Mouse (Mus musculus) 3T3-L1 (cell line): ENCODE data around the gene Pik3r2.
A peak's percentile ranks its signal among the peaks of the same experiment; 100 is the strongest.

ENCODE experiments used
- DNase-seq: peaks from one replicate; pipeline ENCODE4 v3.0.0-alpha.2; 2015; ENCODE audit warnings: low read depth, low spot score

Pik3r2 gene

DNA sequence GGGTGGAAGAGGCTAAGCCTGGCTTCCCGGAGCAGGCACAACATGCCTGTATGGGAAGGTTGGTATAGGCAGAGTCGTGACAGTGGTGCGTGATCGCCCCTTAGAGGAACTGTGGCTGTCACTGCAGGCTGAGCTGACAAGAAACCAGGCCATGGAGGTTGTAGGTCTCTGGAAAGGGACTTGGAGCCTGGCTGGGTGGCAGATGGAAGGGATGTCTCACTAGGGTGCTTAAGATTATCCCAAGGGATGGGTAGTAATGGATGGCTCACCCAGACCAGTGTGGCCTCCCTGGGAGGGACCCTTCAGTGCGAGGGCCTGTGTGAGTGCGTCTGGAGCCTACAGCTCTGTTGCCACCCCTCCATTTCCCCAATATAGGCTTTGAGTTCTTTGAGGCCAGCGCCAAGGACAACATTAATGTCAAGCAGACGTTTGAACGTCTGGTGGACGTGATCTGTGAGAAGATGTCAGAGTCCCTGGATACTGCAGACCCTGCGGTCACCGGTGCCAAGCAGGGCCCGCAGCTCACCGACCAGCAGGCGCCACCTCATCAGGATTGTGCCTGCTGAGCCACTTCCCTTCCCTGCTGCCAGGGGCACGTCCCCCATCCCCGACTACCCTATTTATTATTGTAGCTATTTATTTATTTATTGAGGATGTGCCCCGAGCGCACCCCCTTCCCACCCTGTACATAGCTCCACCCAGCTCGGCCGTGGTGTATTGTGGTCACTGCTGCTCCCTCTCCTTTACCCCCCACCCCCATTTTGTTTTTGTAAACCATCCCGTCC, 18.8 kb downstream of the Pik3r2 start:
- DNase-seq = peak; percentile 71

DNA sequence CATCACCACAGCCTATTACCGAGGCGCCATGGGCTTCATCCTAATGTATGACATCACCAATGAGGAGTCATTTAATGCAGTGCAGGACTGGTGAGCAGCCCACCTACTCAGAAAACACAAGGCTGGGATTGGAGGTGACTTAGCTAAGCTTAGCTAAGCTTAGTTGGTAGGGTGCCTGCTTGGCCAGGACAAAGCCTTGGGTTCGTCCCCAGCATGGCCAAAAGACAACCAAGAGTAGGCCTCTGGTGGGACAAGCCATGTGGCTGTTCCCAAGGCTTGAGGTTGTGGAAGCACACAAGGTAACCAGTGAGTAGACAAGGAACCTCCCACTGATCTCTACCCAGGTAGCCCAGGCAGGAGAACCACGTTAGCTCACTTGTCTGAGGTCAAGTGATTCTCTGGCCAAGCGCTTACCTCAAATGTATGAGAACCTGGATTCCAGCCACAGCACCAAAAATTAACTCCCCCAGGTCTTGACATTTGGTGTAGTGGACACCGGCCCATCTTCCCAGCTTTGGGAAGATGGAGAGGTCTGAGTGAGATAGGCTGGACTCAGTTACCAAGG, 20.0 kb downstream of the Pik3r2 start:
- DNase-seq = no peak

DNA sequence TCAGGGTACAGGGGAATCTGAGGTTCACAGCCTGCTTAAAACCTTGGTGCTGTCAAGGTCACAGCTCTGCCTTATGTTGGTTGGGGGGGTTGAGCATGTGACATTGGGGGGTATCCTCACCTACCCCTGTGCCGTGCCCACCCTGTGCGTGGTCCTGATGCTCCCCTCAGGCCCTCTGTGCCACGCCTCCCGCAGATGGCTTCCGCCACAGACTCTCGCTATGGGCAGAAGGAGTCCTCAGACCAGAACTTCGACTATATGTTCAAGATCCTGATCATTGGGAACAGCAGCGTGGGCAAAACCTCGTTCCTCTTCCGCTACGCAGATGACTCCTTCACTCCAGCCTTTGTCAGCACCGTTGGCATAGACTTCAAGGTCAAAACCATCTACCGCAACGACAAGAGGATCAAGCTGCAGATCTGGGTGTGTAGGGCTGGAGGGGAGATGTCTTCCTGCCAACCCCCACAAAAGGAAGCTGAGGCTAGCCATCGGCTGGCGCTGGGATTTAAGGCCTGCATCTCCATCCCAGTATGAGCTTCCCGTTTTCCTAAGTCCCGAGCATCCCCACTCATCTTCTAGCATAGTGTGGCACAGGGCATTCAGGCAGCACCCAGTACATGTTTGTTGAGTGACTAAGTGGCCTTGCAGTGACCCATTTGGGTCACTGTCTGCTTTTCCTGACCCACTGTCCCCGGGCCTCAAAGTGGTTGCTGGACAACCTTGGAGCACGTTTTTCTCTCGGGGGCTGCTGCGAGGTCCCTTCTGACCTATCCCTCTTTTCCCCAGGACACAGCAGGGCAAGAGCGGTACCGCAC, 20.6 kb downstream of the Pik3r2 start:
- DNase-seq = no peak

DNA sequence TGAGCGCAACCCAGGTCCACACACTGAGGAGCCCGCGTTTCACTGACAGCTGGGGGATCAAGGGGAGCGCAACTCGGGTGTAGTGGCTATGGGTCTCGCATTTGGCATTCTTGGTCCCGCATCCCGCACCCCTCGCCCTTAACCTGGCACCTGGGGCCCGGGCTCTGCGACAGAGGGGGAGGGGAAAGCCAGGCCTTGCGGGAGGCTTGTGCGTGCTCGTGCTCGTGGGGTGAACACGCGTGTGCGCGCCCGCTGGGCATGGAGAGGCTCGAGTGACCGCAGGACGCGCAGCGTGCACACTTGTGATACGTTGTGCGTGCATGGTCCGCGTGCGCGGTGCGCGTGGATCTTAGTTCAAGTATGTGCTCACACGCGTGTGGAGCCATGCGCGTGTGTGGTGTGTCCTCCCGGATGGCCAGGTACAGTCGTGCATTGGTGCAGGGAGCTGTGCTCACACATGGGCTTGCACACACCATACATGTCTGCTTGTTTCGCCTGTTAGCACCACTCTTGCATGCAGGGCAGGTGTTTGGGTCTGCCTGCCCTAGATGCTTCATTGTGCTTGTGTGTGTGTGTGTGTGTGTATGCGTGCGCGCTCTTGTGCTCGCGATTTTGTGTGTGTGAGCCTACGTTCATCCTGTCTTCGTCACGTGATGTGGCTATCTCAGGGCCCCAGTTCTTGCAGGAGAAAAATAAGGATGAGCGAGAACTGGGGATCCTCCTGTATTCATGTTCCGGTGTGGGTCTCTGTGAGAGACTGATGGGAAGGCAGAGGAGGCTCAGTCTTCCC, 21.4 kb downstream of the Pik3r2 start:
- DNase-seq = peak; percentile 55

DNA sequence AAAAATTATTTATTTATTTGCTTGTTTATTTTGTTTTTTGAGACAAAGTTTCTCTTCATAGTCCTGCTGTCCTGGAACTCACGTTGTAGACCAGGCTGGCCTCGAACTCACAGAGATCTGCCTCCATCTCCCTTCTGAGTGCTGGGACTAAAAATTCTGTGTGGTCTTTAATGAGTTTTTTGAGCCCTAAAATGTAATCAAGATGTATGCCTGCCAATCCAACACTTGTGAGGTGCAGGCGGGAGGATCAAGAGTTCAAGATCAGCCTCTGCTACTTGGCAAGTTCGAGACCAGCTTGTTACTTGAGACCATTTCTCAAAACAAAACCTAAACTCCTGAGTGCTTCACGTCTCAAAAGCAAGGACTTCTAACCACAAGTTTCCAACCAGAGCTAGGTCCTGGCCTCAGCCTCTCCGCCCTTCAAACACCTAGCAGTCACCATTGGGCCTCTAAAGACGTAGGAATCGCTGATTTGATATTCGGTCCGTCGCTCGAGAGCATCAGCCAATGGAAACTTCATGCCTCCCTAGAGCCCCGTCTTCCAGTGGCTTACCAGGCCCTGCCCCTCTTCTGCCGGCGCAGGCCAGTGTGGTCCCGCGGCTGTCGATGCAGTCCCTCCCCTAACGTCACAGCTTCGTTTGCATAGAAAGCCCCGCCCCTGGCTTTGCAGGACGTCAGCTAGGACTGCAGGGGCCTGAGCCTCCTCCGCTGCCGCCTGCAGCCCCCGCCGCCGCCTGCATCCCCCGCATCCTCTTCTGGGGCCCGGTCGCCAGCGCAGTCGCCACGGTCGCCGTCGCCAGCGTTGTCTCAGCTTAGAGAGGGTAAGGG, 22.3 kb downstream of the Pik3r2 start, which contains the start of gene Rab3a:
Gene Rab3a, plus strand, starts transcription at position 637 of the 828 bp plus-strand sequence.
- DNase-seq = peak; percentile 100

DNA sequence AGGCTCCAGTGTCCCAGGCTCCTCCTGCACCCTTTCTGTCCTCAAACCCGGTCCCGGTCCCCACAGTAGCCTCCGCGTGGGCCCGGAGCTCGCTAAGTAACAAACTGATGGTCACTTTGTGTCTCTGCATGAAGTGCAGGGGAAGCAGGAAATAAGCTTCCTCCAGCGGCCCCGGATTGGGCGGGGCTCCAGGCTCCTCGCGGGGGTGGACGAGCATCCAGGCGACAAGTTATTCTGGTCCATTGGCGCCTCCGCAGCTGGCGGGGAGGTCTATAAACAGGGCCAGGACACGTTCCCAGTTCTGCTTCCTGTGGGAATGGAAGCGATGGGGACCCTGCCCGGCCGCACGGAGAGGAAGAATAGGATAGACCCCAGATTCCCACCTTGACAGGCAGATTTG, 23.4 kb downstream of the Pik3r2 start:
- no peak for DNase-seq

DNA sequence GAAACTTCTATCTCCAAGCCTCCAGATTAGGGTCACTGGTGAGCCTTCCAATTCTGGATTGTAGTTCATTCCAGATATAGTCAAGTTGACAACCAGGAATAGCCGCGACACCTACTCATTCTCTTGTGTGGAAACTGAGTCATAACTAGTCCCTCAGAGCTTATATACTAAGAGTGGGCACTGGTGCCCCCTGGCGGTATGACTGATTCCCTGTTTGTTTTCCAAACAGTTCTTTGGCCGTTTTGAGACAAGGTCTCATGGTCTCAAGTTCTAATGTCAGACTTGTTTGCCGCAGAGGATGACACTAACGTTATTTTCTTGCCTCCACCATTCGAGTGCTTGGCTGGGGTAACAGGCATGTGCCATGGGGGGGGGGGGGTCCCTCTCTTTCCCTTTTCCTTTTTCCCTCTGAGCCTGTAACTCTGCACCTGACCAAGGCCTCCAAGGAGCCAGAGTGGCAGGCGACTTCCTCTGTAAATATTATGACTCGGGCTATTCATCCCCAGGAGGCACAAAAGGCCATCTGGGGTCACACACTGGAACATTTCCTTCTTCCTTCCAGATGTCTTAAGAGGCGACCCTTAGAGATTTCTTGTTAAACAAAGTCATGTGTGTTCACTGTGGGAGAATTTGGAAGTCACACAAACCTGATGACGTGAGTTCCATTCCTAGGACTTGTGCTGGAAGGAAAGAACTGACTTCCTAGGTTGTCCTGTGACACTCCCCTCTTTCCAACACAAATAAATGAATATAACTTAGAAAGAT, 24.3 kb downstream of the Pik3r2 start:
- DNase-seq = peak; percentile 88

DNA sequence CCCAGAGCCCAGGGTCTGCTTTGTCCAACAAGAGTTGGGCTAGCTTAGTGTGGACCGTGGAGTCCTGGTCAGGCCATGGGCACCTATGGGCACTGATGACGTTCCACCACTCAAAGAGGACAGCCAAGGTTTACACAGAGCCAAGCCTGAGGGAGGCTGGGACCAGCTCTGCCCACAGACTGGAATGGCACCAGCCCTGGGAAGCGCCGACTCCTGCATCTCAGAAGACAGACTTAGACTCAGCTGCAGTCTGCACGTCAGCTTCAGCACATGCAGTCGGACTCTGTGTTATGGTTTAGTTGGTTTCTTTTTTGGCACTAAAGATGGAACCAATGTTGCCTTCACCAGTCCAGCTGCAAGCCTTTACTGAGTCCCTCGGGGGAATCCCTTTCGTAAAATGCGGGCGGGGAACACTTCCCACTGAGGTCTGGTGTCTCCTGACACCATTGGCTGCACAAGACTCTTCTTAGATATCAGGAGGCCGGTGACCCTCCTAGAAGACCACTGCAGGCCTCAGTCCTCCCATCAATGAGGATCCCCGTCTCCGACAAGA, 26.3 kb downstream of the Pik3r2 start:
- DNase-seq = no peak

DNA sequence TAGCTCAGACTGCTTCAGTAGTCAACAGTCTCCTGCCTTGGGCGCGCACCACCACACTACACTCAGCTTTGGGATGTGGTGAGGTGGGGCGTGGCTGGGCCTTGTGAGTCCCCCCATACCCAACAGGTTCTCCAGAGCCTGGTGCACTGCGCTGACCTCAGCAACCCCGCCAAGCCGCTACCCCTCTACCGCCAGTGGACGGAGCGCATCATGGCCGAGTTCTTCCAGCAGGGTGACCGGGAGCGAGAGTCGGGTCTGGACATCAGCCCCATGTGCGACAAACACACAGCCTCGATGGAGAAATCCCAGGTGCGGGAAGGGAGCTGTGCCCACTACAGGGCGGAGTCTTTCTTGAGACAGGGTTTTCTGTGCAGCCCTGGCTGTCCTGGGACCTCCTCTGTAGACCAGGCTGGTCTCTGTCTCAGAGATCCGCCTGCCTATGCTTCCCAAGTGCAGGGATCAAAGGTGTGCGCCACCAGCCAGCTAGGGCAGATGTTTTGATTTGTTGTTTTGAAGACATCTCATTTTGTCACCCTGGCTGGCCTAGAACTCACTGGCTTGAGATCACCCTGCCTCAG, 27.3 kb downstream of the Pik3r2 start:
- no peak for DNase-seq

DNA sequence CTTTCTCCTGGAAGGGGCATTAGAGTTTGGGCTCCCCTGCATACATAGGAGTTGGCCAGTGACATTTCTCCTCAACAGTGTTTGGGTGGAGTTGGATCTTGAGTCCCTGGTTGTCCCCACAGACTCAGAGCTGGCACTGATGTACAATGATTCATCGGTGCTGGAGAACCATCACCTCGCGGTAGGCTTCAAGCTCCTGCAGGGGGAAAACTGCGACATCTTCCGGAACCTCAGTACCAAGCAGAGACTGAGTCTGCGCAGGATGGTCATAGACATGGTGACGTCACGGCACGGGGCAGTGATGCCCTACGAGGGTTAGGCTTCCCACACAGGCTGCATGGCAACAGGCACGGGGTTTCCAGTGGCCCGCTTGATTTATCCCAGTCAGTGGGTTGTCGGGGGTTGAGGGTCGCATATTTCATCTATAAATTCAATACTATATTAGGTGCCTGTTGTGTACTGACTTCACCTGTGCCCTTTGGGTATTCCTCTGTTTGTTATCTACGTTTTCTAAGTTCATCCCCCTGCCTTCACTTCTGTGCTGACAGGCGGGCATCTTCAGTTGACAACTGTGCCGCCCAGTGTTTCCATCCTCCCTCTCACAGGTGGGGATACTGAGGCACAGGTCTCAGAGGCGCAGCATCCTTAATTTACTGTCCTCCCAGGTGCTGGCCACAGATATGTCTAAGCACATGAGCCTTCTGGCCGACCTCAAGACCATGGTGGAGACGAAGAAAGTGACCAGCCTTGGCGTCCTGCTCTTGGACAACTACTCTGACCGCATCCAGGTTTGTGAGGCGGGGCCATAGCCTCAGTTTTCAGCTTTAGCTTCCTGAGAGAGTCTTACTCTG, 28.0 kb downstream of the Pik3r2 start:
- no peak for DNase-seq

DNA sequence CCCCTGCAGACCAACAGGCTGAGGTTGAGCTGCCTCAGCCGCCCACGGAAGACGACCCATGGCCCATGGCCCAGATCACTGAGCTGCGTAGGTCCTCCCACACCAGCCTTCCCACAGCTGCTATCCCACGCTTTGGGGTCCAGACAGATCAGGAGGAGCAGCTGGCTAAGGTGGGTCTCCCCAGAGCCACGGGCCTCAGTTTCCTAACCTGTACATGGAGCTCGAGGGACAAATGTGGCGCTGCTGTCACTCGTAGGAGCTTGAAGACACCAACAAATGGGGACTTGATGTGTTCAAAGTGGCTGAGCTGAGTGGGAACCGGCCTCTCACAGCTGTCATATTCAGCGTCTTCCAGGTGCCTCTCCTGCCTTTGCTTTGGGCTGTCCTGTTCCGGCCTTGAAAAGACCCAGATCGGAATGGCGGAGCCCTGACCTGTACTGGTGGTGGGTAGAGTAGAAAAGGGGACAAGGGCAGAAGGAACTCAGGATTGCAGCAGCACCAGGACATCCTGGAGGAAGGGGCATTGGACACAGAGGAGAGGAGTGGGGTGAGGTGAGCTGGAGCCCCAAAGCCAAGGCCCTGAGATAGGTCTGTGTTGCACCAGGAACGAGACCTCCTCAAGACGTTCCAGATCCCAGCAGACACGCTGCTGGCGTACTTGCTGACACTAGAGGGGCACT, 29.2 kb downstream of the Pik3r2 start:
- no peak for DNase-seq

DNA sequence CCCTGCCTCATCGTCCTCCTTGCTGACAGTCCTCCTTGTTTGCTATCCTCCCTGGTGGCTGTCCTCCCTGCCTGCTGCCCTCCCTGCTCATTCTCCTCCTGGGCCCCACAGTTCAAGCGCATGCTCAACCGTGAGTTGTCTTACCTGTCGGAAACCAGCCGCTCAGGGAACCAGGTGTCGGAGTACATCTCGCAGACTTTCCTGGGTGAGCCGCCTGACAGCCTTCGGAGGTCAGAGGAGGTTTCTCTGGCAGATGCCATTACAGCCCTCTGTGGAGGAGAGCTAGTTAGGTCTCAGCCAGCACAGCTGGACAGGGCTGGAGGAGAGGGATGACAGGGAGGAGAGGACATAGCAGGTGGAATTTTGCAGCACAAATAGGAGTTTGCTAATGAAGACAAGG, 29.8 kb downstream of the Pik3r2 start:
- no peak for DNase-seq

DNA sequence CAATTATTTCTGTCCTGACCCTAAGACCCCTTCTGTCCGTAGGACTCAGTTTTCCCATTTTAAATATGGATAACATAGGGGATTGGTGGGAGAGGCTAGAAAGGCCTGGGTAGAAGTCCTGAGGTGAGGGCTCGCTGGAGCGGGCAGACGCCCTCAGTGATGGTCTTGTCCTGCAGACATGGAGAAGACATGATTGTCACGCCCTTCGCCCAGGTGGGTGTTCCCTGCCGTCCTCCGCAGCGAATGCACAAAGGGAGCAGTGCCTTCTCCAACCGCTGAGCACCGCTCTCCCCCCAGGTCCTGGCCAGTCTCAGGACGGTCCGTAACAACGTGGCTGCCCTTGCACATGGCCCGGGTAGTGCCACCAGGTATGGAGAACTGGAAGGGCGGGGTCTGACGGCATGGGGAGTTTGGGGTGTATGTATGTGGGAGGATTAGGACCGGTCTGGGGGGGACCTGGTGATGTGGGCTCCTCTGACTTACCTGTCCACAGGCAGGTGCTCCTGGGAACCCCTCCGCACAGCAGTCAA, 30.8 kb downstream of the Pik3r2 start:
- no peak for DNase-seq

DNA sequence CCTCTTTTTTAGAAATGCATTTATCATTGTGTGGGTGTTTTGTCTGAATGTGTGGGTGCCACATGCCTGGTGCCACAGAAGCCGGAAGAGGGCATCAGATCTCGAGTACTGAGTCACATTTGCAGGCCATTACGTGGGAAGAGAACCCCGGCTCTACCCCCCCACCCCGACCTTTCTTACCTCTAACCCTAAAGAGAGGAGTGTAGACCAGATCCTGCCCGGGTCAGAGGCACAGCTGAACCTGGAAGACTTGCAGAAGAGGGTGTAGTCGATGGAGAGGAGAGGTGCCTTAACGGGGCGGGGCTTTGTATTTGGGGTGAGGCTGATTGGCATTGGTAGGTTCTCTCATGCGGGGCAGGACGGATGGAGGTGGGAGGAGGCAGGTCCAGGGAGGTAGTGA, 31.7 kb downstream of the Pik3r2 start:
- DNase-seq = no peak

DNA sequence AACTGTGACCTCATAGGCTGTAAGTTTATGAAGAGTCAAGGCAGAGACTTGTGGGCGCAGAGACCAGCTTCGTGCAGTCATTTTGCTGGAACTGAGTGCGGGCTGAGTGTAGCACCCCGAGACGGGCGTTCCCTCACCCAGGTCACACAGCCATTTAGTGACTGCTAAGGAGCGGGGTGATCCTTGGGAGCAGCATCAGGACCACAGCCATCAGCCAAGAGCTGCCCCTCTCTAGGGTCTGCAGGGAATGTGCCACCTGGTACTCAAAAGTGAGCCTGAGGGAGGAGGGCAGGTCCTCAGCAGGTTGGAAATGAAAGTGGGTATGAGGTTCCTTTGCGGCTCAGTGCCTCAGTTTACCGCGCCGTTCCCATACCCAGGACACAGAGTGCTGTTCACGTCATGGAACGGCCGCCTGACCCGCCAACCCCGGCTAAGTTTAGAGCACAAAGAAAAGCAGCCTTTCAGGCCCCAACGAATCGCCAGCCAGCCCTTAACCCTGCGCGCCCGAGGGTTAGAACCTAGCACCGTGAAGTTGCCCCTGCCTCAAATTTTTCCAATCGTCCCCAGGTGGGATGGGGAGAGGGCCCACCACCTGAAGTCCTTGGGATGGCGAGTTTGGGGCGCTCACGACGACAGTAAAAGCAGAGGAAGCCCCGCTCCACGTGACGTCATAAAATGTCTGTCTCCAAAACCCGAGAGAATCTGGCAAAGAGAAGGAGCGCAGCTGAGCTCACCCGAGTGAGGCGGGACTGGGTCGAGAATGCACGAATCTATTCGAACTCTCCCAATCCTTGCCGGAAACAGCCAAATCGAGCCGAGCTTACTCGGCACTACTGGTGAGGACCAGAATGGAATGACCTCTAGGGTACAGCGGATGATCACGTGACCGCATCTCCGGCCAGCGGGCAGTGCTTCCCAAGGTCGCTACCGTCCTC, 32.6 kb downstream of the Pik3r2 start:
- DNase-seq = no peak

DNA sequence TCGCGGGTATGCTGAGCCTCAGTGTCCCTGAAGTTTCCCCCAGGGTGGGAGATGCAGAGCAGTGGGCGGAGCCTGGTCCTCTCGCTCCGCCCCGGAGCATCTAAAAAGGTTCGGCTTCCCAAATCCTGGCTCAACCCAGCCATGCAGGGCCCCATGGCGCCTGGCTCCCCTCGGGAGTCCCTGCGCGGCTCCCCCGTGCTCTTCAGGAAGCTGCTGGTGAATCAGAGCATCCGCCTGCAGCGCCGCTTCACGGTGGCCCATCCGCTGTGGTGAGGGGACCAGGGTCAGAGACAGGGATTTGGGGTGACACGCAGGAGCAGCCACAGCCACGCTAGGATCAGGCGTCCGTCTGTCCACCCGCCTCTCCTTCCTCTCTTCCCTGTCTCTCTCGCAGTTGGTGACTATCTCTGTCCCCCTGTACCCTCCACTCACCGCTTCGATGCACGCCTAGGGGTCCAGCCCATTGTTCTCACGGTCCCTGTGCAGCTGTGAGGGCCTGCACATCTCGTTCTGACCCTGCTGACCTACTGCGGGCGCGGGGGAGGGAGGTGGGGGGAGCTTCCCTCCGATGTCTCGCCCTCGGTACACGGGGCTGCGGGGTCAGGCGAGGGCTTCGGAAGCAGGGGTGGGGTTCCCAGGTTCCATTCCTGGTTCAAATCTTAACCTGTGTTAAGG, 33.4 kb downstream of the Pik3r2 start:
- DNase-seq = no peak
